Mouse (Mus musculus) testis, adult 2 months (tissue): ENCODE results near the gene Tmem135.

Experiments used
- CTCF ChIP-seq: fragments of 200-500 bp; IDR thresholded peaks from 2 replicates; pipeline ENCODE4 v1.5.1; 2012; ENCODE audit warnings: low read depth, mild to moderate bottlenecking, inconsistent platforms, low read length, moderate library complexity; ENCODE audit not compliant: control insufficient read depth, insufficient read depth, insufficient replicate concordance
- POLR2A ChIP-seq: fragments of 200-500 bp; IDR thresholded peaks from 2 replicates; pipeline ENCODE4 v1.6.1; 2012; ENCODE audit warnings: low read depth, mild to moderate bottlenecking, inconsistent platforms, low read length, moderate library complexity; ENCODE audit not compliant: control insufficient read depth

DNA sequence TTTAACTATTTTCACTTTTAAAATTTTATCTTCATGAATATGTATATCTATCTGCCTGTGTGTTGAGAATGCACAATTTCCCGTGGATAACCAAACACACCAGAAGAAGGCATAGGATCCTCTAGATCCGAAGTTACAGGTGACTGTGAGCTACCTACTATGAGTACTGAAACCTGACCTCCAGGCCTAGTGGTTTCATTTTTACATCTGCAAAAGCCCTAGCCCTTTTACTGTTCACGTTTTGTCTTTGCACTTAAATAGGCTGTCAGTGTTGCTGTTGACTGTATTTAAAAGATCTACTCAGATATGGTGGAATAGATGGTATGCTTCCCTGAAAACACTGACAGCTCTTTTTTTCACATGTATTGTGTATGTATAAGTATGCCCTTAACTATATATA is 197.9 kb downstream of the Tmem135 start:
- TF ChIP-seq POLR2A (no peak), CTCF (no peak)
